Mouse (Mus musculus) midbrain, embryonic 16.5 days (tissue): Measurements from ENCODE around the gene Gm13288. TPM values are rescaled to one million over a fixed set of nuclear protein-coding genes. Genes with fewer than 3 reads are reported as not detected.

ENCODE experiments used
- polyA plus RNA-seq: library from polyadenylated mRNA; unstranded; fragments of >200 nt; fragmentation: Nextera tagmentation; extraction: Ambion mirVana; gene quantifications from 2 replicates; pipeline ENCODE4 v1.2.1, GENCODE M21; 2015

The Gm13288 gene
- polyA plus RNA-seq, 1 experiment from 2014 or later, result not detected

Other genes starting within 250 kb of the Gm13288 start
- gene Ifna15, start 247.3 kb upstream of the Gm13288 start, polyA plus RNA-seq, result not detected in 2 replicates
- gene Ifna14, start 233.7 kb upstream of the Gm13288 start, polyA plus RNA-seq, result not detected in 2 replicates
- not detected in 2 replicates for gene Ifna9, start 213.1 kb upstream of the Gm13288 start, polyA plus RNA-seq
- not detected in 2 replicates for gene Ifna12, start 202.2 kb upstream of the Gm13288 start, polyA plus RNA-seq
- not detected in 2 replicates for gene C87499, start 171.1 kb upstream of the Gm13288 start, polyA plus RNA-seq
- not detected in 2 replicates for gene Ifna13, start 161.1 kb upstream of the Gm13288 start, polyA plus RNA-seq
- gene Ifna16, start 128.6 kb upstream of the Gm13288 start, polyA plus RNA-seq, result not detected in 2 replicates
- not detected in 2 replicates for gene Ifna2, start 121.6 kb upstream of the Gm13288 start, polyA plus RNA-seq
- not detected in 2 replicates for gene Ifnab, start 114.2 kb upstream of the Gm13288 start, polyA plus RNA-seq
- 1.3 and 1.7 TPM in 2 replicates for gene Gm26566, start 83.7 kb upstream of the Gm13288 start, polyA plus RNA-seq
- 115 and 125 TPM in 2 replicates for gene Klhl9, start 83.1 kb upstream of the Gm13288 start, polyA plus RNA-seq
- not detected in 2 replicates for gene Gm13271, start 50.7 kb upstream of the Gm13288 start, polyA plus RNA-seq
- not detected in 2 replicates for gene Gm13283, start 45.4 kb upstream of the Gm13288 start, polyA plus RNA-seq
- not detected in 2 replicates for gene Gm13290, start 31.7 kb upstream of the Gm13288 start, polyA plus RNA-seq
- gene Gm13289, start 28.6 kb upstream of the Gm13288 start, polyA plus RNA-seq, result not detected in 2 replicates
- not detected in 2 replicates for gene Gm13272, start 25.7 kb upstream of the Gm13288 start, polyA plus RNA-seq
- gene Ifnz, start 23.4 kb upstream of the Gm13288 start, polyA plus RNA-seq, result not detected in 2 replicates
- not detected in 2 replicates for gene Gm13276, start 19.8 kb upstream of the Gm13288 start, polyA plus RNA-seq
- not detected in 2 replicates for gene Gm13277, start 16.9 kb upstream of the Gm13288 start, polyA plus RNA-seq
- not detected in 2 replicates for gene Gm13278, start 14.0 kb upstream of the Gm13288 start, polyA plus RNA-seq
- gene Gm13275, start 11.0 kb upstream of the Gm13288 start, polyA plus RNA-seq, result not detected in 2 replicates
- not detected in 2 replicates for gene Gm13279, start 8.1 kb upstream of the Gm13288 start, polyA plus RNA-seq
- gene Gm13285, start 5.9 kb upstream of the Gm13288 start, polyA plus RNA-seq, result not detected in 2 replicates
- gene Gm13287, start 2.3 kb upstream of the Gm13288 start, polyA plus RNA-seq, result not detected in 2 replicates
- not detected in 2 replicates for gene Ifna7, start 10.7 kb downstream of the Gm13288 start, polyA plus RNA-seq
- not detected in 2 replicates for gene Ifna11, start 14.4 kb downstream of the Gm13288 start, polyA plus RNA-seq
- gene Ifna6, start 21.9 kb downstream of the Gm13288 start, polyA plus RNA-seq, result not detected in 2 replicates
- not detected in 2 replicates for gene Ifna5, start 30.0 kb downstream of the Gm13288 start, polyA plus RNA-seq
- not detected in 2 replicates for gene Ifna4, start 36.3 kb downstream of the Gm13288 start, polyA plus RNA-seq
- gene Ifna1, start 44.6 kb downstream of the Gm13288 start, polyA plus RNA-seq, result not detected in 2 replicates
- gene Ifne, start 74.7 kb downstream of the Gm13288 start, polyA plus RNA-seq, result not detected in 2 replicates